Mouse (Mus musculus) hindbrain, embryonic 16.5 days (tissue): ENCODE results near the gene B9d1. TPM values are rescaled to one million over a fixed set of nuclear protein-coding genes. Genes with fewer than 3 reads are reported as not detected.
A peak's percentile ranks its signal among the peaks of the same experiment; 100 is the strongest.

Source experiments
- ATAC-seq: fragments of 200-750 bp; cut with Nextera tagmentation; 2 replicates; pipeline ENCODE4 v1.8.0; 2017; ENCODE audit warnings: moderate TSS enrichment, moderate library complexity
- H3K27ac ChIP-seq: fragments of 300-500 bp; sonication (generic); 2 replicates; pipeline ENCODE4 v1.5.1; 2014; ENCODE audit warnings: low read depth, mild to moderate bottlenecking, control low read depth, low read length, moderate library complexity
- H3K27me3 ChIP-seq: fragments of 300-500 bp; sonication (generic); replicated peaks from 2 replicates; pipeline ENCODE4 v1.6.1; 2014; ENCODE audit warnings: low read length; ENCODE audit not compliant: control insufficient read depth, insufficient read depth
- H3K36me3 ChIP-seq: fragments of 300-500 bp; sonication (generic); 2 replicates; pipeline ENCODE4 v1.6.1; 2014; ENCODE audit warnings: mild to moderate bottlenecking, low read length, moderate library complexity, mixed read lengths; ENCODE audit not compliant: control insufficient read depth, insufficient read depth
- H3K4me1 ChIP-seq: fragments of 300-500 bp; sonication (generic); 2 replicates; pipeline ENCODE4 v1.6.1; 2014; ENCODE audit warnings: low read depth, low read length; ENCODE audit not compliant: control insufficient read depth, insufficient read depth
- H3K4me2 ChIP-seq: fragments of 300-500 bp; sonication (generic); 2 replicates; pipeline ENCODE4 v1.6.1; 2014; ENCODE audit warnings: mild to moderate bottlenecking, low read length, control low read depth, moderate library complexity
- H3K4me3 ChIP-seq: fragments of 300-500 bp; sonication (generic); 2 replicates; pipeline ENCODE4 v1.5.1; 2014; ENCODE audit warnings: mild to moderate bottlenecking, low read length, control low read depth, moderate library complexity
- H3K9ac ChIP-seq: fragments of 300-500 bp; sonication (generic); 2 replicates; pipeline ENCODE4 v1.6.1; 2014; ENCODE audit warnings: low read depth, mild to moderate bottlenecking, control low read depth, low read length, moderate library complexity
- H3K9me3 ChIP-seq: fragments of 300-500 bp; sonication (generic); 2 replicates; pipeline ENCODE4 v1.6.1; 2014; ENCODE audit warnings: mild to moderate bottlenecking, low read length, moderate library complexity; ENCODE audit not compliant: control insufficient read depth
- WGBS: fragments of 180-500 bp; shearing (Covaris S2); extraction: QIAGEN DNeasy Blood & Tissue Kit; methylation state at CpG from one replicate; pipeline ENCODE4 v1.1.7; 2014; 5-methylcytosine and 5-hydroxymethylcytosine counted together
- polyA plus RNA-seq: library from polyadenylated mRNA; unstranded; fragments of >200 nt; fragmentation: Nextera tagmentation; extraction: Ambion mirVana; gene quantifications from 2 replicates; pipeline ENCODE4 v1.2.1, GENCODE M21; 2015

B9d1 gene
- polyA plus RNA-seq, 1 experiment from 2014 or later = 36.2 TPM

DNA sequence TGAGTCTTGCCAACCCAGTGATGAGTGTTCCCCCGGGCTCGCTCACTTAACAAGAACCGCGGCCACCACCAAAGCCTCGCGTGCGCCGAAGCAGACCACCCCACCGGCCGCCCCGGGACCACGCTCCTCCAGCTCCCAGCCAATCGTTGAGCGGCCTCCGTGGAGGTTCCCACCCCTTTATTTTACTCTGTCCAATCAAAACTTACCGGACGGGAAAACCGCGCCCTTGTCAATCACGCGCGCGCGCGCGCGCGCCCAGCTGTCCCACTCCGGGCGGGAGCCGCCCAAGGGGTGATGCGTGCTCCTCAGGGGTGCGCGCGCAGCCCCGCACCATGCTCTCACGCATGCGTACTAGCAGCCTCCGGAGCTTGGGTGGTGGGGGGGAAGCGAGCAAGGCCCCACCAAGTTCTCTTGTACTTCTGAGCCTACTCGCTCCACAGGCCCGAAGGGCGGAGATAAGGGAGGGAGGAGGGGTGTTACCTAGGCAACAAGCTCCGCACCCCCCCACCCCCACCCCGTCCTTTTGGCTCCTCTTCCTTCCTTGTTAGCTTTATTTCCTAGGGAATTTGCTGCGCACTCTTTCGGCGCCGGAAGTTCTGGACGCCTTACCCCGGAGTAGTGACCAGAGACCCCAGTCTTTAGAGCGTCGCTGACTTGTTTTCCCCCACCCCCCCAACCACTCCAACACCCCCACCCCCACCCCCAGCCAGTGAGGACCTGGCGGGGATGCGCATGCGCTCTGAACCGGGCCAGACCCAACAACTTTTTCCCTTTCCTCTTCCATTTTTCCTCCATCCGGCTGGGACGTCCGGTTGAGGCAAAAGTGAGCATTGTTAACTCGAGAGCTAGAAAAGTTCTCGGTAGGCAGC lies 10.6 kb upstream of the B9d1 start, which contains the start of gene Mapk7:
Gene Mapk7 (minus strand): TSS at position 278 of the 869 bp plus-strand sequence.
- Histone ChIP-seq H3K27ac (peak within 1 kb of the TSS; percentile 91), H3K36me3 (peaks cover 25% of the 10 kb centered on the region), H3K4me2 (peak within 1 kb of the TSS; percentile 84), H3K27me3 (no peaks in the 10 kb centered on the region), H3K9me3 (no peaks in the 10 kb centered on the region), H3K4me3 (peak within 1 kb of the TSS; percentile 80), H3K9ac (peak within 1 kb of the TSS; percentile 89), H3K4me1 (peaks cover 15% of the 10 kb centered on the region)
- peak; percentile 97 for ATAC-seq
- under 1% methylated on average over 62 of the region's 62 CpGs for WGBS

DNA sequence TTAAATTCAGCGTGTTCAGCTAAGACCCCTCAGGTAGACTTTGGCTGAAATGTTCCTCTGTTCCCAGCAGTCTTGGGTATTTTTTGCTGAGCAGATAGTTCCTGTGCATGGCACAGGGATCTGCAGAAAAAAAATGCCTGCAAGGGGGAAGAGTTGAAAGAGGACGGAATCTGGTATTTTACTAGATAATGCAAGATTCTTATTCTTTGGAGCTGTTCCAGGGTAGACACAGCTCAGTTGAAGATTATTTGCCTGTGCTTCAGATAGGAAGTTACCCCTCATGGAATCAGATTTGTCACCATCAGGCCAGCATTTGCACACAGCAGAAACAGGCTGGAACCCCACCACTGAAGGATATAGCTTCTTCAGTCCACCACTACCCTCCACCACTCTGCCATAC lies 9.4 kb upstream of the B9d1 start:
- no peak for ATAC-seq
- WGBS = 85% methylated on average over 2 of the region's 2 CpGs

DNA sequence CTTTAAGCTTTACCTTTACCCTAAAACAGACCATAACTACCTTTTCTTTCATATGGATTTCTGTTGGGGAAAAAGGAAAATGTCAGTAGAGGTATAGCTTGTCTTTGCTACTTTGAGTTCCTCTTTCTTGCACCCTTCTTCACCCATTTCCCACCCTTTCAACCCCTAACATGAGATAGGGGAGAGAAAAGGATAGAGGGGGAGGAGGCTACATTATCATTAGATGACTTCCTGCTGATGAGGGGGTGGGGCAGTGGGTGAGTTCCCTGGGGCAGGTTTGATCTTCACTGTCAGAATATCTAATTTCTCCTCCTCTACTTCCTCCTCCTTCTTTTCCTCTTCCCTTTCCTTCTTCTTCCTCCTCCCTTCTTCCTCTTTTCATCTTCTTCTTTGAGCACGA lies 7.5 kb upstream of the B9d1 start:
- Histone ChIP-seq H3K27ac (no peak overlapping the region), H3K4me3 (no peak overlapping the region), H3K9me3 (no peaks in the 10 kb centered on the region), H3K36me3 (peaks cover 3% of the 10 kb centered on the region; the same call in 1 of the 2 replicates), H3K9ac (no peak overlapping the region), H3K27me3 (no peaks in the 10 kb centered on the region), H3K4me2 (no peak overlapping the region), H3K4me1 (peaks cover 8% of the 10 kb centered on the region)
- ATAC-seq = no peak
- WGBS = 74% methylated on average over 1 of the region's 1 CpGs

More for the DNA sequence above, 9.4 kb upstream of the B9d1 start:
- H3K9ac ChIP-seq = no peak overlapping the region
- H3K9me3 ChIP-seq = no peaks in the 10 kb centered on the region
- no peak overlapping the region for H3K4me3 ChIP-seq
- peaks cover 13% of the 10 kb centered on the region for H3K36me3 ChIP-seq
- H3K4me2 ChIP-seq = no peak overlapping the region
- H3K27me3 ChIP-seq = no peaks in the 10 kb centered on the region
- no peak overlapping the region for H3K27ac ChIP-seq
- H3K4me1 ChIP-seq = peaks cover 9% of the 10 kb centered on the region

GRCm38 (mm10) chr11:61498736-61499504 lies 6.0 kb upstream of the B9d1 start:
- Histone ChIP-seq H3K4me2 (no peak overlapping the region), H3K9ac (no peak overlapping the region), H3K4me3 (no peak overlapping the region), H3K4me1 (peaks cover 5% of the 10 kb centered on the region), H3K27me3 (no peaks in the 10 kb centered on the region), H3K27ac (no peak overlapping the region), H3K9me3 (no peaks in the 10 kb centered on the region), H3K36me3 (no peaks in the 10 kb centered on the region)
- no peak for ATAC-seq
- 89% methylated on average over 6 of the region's 6 CpGs for WGBS

GRCm38 (mm10) chr11:61503933-61504332 lies 1.0 kb upstream of the B9d1 start:
- no peak for ATAC-seq
- Histone ChIP-seq H3K4me1 (peaks cover 22% of the 10 kb centered on the region), H3K9ac (peak overlapping the region; percentile 61; the same call in 1 of the 2 replicates), H3K27ac (peak overlapping the region; percentile 93), H3K9me3 (no peaks in the 10 kb centered on the region), H3K36me3 (no peaks in the 10 kb centered on the region), H3K27me3 (no peaks in the 10 kb centered on the region), H3K4me3 (no peak overlapping the region), H3K4me2 (peak overlapping the region; percentile 66)
- WGBS = 72% methylated on average over 8 of the region's 8 CpGs

- peaks cover 25% of the 10 kb centered on the region for H3K36me3 ChIP-seq
- WGBS = 36% methylated on average over 3 of the region's 3 CpGs
- no peak overlapping the region for H3K4me2 ChIP-seq
- H3K27me3 ChIP-seq = no peaks in the 10 kb centered on the region
- H3K4me3 ChIP-seq = no peak overlapping the region
- H3K27ac ChIP-seq = no peak overlapping the region
- H3K4me1 ChIP-seq = no peaks in the 10 kb centered on the region
- no peaks in the 10 kb centered on the region for H3K9me3 ChIP-seq
- ATAC-seq = no peak
- H3K9ac ChIP-seq = no peak overlapping the region
Observed at GRCm38 (mm10) chr11:61514953-61515352, 10.0 kb downstream of the B9d1 start.

GRCm38 (mm10) chr11:61517971-61518370 lies 13.0 kb downstream of the B9d1 start:
- no peak overlapping the region for H3K4me3 ChIP-seq
- ATAC-seq = no peak
- no peaks in the 10 kb centered on the region for H3K4me1 ChIP-seq
- no peak overlapping the region for H3K27ac ChIP-seq
- WGBS = 77% methylated on average over 1 of the region's 1 CpGs
- no peak overlapping the region for H3K9ac ChIP-seq
- H3K27me3 ChIP-seq = no peaks in the 10 kb centered on the region
- no peaks in the 10 kb centered on the region for H3K9me3 ChIP-seq
- H3K4me2 ChIP-seq = no peak overlapping the region
- H3K36me3 ChIP-seq = peaks cover 33% of the 10 kb centered on the region

- no peak for ATAC-seq
- Histone ChIP-seq H3K36me3 (peaks cover 37% of the 10 kb centered on the region), H3K4me2 (no peak overlapping the region), H3K4me3 (no peak overlapping the region), H3K9ac (no peak overlapping the region), H3K9me3 (no peaks in the 10 kb centered on the region), H3K27ac (no peak overlapping the region), H3K4me1 (no peaks in the 10 kb centered on the region), H3K27me3 (no peaks in the 10 kb centered on the region)
- 91% methylated on average over 3 of the region's 3 CpGs for WGBS
Observed at GRCm38 (mm10) chr11:61518871-61519270, 13.9 kb downstream of the B9d1 start.

DNA sequence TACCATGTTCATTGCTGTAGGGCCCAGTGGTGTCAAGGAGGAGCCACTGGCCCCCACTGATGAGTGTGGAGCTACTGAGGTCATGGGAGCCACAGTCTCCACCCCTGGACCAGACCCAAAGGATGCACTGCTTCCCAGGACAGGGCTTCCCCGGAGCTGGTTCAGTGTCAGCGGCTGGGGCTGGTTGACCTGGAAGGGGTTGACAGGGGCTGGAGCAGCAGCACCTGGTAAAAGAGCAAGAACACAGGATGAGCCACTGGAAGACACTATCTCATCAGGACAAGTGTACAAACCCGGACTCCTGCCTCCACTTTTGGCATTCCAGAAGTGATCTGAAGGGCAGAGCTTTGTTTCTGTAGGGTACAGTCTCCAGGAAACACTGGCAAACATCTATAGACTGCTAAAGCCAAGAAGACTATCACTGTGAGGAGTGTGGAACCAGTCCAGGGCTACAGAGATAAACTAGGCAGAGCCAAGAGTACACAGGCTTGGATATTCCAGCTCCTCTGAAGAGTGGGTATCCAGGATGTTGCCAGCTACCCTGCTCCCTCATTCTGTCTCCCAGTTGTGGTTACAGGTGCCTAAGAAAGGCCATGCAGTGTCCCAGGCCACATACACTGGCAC lies 14.7 kb downstream of the B9d1 start:
- no peaks in the 10 kb centered on the region for H3K9me3 ChIP-seq
- ATAC-seq = no peak
- no peak overlapping the region for H3K9ac ChIP-seq
- H3K36me3 ChIP-seq = peaks cover 34% of the 10 kb centered on the region
- no peak overlapping the region for H3K4me2 ChIP-seq
- WGBS = 81% methylated on average over 3 of the region's 3 CpGs
- H3K4me1 ChIP-seq = no peaks in the 10 kb centered on the region
- no peak overlapping the region for H3K4me3 ChIP-seq
- no peaks in the 10 kb centered on the region for H3K27me3 ChIP-seq
- H3K27ac ChIP-seq = no peak overlapping the region
